Mouse (Mus musculus) urinary bladder, postnatal 4 days (tissue): ENCODE results near the gene Slc11a1.
"Not testable (repeated sequence)": the region's sequence is repeated elsewhere in the genome, so short reads cannot be mapped to it uniquely, and the experiment has no call there.

Source experiments
- DNase-seq, 2 experiments: peaks; one replicate each; pipeline ENCODE4 v3.0.0; 2021 to 2022; ENCODE audit warnings: low spot score in 2 of 2

Slc11a1 gene

DNA sequence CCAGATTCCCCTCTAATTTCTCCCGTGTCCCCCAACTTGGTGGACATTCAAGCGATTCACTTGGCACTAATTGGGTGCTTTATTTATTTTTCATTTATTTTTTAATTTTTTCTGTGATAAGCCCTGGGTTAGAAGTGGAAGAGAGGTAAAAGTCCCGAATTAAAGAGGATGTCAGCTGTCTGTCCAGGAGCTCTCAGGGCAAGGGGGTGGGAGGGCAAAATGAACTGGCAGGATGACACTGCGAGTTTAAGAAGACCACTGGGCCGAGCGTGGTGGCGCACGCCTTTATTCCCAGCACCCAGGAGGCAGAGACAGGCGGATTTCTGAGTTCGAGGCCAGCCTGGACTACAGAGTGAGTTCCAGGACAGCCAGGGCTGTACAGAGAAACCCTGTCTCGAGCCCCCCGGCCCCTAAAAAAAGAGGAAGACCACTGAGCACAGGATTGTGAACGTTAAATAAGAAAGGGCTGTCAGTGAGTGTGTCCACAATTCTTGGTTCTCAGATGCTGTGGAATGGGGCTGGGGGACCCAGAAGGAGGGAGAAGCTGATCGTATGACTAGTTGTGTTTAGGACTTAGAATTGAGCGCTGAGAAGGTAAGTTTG is 12.5 kb downstream of the Slc11a1 start:
- DNase-seq: no peak

DNA sequence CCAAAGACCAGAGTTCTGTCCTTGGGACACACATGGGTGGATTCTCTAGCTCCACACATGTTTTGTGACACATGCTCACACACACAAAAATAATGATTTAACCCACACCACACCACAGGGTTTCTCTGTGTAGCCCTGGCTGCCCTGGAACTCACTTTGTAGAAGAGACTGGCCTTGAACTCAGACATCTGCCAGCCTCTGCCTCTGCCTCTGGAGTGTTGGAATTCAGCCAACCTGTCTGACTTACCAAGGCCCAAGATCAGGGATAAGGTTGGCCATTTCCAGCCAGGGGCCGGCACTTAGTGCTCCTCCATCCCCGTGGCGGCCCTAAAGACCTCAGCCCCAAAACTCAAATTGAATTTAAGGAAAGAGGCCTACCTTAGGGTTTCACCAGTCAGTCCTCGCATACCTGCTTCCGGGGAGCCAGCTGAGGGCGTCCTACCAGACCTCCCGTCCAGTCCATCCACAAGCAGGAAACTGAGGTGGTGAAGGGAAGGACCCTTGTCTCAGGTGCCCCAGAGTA is 13.5 kb downstream of the Slc11a1 start:
- DNase-seq: no peak

DNA sequence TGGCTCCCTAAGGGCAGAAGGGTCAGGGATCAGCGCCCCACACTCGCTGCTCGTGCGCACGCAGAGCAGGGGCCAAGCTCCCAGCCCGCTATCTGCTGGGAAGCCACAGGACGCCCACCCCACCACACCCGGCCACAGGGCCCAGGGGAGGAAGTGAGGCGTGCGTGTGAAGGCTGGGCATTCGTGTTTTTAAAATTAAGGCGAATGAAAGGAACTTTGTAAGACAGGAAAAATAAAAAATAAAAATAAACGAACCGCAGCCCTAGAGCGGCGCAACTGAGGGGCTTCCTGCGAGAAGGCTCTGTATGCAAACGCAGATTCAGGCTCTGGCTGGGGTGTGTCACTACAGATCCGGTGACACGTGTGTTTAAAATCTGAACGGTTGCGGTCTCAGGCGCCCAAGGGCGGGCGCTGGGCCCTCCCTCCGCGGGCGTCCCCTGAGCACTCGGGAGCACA is 14.9 kb downstream of the Slc11a1 start:
- no peak for DNase-seq

DNA sequence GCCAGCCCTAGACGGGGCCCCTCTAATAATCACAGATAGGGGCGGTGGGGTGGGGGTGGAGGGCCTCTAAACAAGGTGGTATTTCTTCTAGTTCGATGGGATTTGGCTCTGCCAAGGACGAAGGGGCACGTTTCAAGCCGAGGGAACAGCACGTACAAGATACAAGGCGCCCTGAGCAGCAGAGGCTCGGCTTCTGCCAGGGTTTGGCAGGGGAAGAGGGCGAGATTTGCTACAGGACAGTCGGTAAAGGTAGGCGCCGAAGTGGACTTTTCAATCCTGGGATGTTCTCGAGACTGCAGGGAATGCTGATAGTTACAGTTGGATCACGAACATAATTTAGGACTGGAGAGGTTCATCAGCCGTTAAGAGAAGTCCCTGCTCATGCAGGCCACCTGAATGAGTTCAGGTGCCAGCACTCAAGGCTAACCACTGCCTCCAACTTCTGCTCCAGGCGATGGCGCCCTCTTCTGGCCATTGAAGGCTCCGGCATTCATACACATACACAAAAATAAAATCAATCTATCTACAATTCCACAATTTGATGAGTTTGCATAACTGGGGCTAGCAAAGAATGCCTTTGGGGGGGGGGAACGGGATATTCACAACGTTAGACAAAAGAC is 15.4 kb downstream of the Slc11a1 start:
- peak in 1 of 2 experiments; percentile 56 for DNase-seq

DNA sequence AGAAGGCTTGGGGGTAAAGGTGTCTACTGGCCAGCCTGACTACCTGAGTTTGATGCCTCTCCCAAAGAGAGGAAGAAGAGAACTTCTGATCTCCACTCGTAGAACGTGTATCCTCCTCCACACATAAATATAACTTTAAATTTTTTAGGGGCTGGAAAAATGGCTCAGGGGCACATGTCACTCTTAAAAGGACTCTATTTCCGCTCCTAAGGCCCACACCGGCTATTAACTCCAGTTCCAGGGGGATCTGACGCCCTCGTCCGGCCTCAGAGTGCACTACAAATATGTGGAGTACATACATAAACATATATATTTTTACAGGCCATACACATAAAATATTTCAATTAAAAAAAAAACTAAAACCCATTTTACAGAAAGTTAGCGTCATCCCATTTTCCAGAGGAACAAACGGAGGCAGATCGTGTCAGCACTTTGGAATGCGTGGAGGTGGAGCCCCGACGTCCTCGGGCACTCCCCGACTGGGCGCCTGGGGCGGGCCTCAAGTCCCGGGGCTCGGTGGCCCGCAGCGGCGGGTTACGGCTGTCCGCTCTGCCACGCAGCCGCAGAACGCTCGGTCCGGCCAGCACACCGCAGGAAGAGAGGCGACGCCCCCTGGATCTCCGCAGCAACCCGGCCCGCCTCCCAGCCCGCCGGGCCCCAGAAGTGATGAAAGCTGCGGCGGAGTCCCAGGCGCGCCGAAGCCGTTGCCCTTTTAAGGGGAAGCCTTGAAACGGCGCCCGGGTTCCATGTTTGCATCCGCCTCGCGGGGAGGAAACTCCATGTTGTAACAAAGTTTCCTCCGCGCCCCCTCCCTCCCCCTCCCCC is 16.1 kb downstream of the Slc11a1 start, which contains the start of gene Ctdsp1:
TSS of gene Ctdsp1 (plus strand) at position 586 of the 825 bp plus-strand sequence.
- DNase-seq: peak; percentile 98

DNA sequence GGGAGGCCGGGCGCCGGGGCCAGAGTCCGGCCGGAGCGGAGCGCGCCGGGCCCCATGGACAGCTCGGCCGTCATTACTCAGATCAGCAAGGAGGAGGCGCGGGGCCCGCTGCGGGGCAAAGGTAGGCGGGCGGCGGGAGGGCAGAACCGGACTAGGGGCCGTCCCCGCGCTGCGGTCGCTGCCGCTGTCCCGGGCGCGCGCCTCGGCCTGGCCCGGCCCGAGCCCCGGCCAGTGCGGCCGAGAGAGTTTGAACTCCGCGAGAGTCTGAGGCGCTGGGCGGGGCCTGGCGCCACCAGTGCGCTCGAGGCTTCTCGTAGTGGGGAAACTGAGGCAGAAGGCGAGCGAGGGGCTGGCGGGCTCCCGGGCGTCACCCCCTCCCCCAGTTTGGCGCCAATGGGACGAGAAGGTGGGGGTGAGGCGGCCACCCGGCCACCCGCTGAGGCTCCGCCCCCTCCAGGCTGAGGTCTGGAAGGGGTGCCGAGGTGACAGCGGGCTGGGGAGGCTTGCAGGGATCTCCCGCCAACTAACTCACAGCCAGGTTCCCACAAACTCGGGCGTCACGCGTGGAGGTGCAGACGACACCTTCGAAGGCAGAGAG is 16.9 kb downstream of the Slc11a1 start:
- peak; percentile 75 to 77 for DNase-seq

DNA sequence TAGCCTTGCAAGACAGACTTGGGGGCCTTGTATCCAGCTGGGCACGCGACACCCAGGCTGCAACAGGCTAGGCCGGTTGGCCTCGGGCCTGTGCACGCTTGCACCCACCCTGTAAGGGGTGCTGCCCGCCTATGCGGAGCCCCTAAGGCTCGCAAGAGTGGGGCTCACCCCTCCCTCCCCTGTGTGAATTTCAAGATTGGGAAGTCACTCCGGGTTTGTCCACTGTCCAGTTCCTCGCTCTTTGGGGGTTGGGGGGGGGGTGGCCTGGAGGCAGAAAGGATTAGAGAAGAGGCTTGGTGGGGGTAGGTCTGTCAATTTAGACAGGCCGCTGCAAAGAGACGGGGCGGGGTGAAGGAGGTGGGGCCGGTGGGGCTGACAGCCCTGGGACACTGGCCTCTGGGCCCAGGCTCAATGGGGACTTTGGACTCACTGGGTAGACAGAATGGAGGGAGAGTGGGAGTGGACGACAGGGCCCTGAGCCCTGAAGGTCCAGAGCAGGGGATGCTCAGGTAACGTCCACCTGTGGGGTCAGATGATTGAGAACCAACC is 17.5 kb downstream of the Slc11a1 start:
- no peak for DNase-seq

DNA sequence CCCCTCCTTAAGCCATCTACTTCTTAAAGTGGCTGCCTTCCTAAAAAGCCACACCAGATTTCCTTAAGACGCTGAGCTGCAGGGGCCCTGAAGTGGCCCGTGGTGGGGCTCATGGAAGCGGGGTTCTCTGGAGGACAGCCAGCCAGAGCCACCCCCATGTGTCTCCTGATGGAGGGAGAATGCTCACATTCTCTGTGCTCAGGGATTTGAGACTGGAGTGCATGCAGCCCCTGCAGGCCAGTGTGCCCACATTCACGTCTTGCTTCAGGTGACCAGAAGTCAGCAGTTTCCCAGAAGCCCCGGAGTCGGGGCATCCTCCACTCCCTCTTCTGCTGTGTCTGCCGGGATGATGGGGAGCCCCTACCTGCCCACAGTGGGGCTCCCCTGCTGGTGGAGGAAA is 18.0 kb downstream of the Slc11a1 start:
- DNase-seq: no peak

DNA sequence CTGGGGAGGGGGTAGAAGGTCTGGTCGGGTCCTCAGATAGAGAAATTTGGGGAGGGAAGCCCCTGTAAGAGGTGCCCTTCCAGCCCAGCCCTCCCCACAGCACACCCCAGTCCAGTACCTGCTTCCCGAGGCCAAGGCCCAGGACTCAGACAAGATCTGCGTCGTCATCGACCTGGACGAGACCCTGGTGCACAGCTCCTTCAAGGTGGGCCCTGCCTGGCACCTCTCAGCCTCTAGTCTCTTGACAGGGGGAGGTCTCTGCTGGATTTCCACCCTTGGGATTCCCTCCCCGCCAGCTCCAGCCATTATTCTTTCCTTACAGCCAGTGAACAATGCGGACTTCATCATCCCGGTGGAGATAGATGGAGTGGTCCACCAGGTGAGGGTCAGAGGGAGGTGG is 18.7 kb downstream of the Slc11a1 start:
- DNase-seq: no peak

DNA sequence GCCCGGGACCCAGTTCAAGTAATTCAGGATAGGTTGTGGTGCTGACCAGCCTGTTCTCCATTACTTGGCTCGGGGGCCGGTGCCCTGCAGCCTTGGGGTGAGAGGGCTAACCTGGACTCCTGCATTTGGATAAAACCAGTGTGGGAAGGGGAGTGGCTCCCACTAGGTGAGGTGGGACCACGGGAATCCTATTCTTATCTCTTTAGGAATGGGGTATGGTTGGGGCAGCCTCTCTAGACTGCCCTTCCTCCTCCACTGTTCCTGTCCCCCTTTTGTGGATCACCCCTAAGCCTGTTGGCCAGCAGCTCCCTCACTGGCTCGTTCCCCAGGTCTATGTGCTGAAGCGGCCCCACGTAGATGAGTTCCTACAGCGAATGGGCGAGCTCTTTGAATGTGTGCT is 19.3 kb downstream of the Slc11a1 start:
- no peak for DNase-seq

DNA sequence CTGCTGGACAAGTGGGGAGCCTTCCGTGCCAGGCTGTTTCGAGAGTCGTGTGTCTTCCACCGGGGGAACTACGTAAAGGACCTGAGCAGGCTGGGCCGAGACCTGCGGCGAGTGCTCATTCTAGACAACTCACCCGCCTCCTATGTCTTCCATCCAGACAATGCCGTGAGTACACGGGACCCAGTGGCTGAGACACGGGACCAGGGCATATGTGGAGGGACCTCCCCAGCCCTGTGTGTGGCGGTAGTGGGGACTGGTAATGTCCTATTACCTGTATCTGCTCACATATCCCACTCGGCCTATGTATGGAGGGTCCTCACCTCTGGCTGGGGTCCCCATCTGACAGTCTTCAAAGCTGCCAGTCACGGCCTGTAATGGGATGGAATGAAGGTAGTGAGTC is 19.9 kb downstream of the Slc11a1 start:
- no peak for DNase-seq

DNA sequence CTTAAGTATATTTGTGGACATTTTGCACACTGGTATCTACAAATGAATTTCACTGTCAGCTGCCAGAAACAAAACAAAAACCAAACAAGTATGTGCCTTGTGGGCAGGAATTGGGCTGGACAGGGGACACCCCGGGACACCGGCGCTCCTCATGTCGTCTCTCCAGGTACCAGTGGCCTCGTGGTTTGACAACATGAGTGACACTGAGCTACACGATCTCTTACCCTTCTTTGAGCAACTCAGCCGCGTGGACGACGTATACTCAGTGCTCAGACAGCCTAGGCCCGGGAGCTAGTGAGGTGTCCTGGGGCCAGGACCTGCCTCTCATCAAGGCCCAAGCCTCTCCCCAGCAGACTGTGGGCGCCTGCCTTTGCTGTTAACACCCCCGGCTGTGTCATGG is 20.3 kb downstream of the Slc11a1 start:
- no peak for DNase-seq

DNA sequence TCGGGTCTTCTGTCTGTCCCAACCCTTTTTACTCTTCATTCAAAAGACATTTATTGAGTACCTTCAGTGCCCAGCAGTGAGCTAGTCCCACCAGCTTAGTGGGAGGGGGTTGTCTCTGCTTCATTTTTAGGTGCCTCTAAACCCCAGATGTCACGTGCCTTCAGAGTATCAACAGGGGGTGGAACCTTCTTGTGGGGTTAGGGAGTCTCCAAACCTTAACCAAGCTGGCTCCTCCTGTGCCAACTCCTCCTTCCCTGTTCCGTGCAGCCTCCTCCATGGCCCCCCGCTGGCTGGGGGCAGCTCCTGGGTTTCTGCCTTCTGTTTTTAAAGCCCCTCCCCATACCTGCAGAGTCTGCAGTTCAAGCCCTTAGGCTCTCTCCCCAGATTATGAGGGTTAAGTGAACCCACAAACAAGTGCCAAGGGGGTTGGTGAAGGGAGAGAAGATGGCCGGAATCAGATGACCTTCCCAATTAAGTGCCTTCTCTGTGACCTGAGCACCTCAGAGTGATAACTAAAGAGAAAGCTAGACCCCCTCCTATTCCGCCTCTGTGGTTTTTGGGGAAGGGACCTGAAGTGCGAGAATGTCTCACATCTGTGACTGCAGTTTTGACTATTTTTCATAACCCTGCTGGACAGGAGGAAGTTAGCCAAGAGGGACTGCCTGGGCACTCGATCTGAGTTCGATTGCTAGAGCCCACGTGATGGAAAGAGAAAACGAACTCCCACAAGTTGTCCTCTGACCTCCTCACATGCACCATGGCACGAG is 21.6 kb downstream of the Slc11a1 start:
- not testable (repeated sequence) for DNase-seq

DNA sequence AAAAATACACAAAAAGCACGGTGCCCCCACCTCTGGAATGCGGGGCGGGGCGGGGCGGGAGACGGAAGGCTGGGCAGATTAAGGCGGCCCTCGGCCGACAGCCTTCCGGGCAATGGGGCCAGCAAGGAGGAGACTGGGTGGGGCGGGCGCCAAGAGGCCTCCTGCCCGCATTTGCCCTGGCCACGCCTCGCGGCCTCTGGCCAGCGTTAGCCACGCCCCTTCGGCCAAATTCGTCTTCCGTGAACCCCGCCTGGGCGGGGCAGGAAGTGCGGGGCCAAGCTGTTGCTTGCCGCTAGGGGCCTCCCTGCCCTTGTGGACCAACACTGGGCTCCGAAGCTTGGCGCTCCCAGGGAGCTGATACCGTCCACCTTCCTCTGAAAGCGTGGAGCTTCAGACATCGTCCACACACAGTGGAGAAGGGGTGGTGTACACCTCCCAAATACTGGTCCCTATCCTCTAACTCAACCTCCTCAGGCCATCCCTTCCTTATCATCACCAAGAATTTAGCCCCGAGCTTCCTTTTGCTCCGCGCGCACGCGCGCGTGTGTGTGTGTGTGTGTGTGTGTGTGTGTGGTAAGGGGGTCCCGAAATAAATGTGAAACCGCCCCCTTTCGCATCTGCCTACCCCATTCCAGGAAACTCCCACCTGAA is 22.4 kb downstream of the Slc11a1 start:
- DNase-seq: peak; percentile 99 to 100

DNA sequence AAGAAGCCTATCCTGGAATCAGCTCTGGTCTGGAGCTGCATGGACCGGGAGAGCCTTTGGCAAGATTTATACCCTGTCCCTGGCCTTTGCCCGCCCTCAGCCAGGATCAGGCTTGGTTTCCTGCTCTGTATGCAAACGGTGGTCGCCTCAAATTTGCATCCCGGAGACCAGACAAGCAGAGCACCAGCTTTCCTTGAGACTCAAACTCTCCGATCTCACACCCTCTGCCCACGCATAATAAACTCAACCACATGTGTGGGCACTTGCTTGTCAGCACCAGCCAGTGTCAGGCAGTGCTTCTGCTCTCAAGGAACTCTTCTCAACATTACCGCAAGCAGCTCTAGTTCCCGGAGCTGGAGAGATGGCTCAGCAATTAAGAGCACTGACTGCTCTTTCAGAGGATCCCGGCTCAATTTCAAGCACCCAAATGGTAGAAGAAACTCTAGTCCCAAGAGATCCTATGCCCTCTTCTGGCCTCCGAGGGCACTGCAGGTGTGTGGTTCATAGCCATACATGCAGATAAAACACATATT is 23.0 kb downstream of the Slc11a1 start:
- DNase-seq: peak in 1 of 2 experiments; percentile 64

DNA sequence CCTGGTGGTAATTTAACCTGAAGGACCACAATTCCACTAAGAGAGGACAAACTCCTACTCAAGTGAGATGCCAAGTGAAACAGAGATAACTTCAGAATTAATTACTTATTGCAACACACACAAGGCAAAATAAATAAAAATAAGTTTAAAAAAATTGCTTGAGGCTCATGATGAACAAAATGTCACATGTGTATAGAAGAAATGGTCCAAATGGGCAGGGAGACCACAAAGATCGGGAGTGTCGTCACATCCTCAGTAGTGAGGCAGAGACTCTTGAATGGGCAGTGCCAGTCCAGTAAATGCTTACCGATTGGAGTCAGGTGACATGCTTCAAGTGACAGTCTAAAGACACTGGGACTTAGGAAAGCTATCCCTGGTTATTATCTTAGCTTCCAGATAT is 25.5 kb downstream of the Slc11a1 start:
- DNase-seq: no peak

DNA sequence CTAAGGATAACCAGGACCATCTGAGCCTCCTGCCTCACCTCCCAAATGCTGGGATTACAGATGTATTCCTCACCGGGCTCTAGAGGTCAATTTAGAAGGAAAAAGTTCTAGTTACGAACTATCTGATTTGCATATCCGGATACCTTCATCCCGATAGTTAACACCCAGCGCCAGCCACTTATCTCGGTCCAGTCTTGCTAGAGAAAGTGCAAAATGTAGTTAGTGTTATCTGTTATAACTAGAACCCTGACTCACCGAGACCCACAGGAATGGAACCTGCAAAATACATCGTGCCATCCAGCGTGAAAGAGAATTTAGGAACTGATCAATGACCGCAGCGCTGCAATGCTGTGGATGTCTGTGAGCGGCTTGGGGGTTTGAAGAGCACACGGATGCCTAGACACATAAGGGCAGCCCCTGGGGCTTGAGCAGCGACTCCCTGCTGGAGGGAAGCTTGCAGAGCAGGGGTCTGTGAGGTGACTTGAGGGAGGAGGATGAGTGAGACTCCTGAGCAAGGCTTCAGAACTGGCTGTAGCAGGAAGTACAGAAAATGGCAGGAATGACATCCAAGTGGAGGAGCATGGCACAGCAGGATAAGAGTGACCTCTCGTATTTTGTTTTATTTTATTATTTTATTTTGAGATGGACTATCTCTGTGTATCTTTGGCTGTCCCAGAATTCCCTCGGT is 26.2 kb downstream of the Slc11a1 start:
- DNase-seq: no peak

DNA sequence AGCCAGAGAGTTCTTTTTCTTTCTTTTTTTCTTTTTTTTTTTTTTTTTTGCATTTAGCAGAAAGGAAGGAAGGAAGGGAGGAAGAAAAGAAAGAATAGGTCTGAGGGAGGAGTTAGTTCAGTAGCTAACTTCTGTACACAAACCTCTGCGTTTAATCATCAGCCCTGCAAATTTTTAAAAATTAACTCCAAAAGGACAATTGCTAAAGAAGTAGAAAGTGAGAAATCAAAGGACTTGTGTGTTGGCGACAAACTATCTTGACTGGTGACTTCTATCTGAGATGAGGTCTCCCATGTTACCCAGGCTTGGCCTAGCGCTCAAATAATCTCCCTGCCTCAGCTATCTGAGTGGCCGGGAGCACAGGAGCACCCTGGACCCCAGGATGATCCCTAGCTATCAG is 29.2 kb downstream of the Slc11a1 start:
- DNase-seq: no peak

DNA sequence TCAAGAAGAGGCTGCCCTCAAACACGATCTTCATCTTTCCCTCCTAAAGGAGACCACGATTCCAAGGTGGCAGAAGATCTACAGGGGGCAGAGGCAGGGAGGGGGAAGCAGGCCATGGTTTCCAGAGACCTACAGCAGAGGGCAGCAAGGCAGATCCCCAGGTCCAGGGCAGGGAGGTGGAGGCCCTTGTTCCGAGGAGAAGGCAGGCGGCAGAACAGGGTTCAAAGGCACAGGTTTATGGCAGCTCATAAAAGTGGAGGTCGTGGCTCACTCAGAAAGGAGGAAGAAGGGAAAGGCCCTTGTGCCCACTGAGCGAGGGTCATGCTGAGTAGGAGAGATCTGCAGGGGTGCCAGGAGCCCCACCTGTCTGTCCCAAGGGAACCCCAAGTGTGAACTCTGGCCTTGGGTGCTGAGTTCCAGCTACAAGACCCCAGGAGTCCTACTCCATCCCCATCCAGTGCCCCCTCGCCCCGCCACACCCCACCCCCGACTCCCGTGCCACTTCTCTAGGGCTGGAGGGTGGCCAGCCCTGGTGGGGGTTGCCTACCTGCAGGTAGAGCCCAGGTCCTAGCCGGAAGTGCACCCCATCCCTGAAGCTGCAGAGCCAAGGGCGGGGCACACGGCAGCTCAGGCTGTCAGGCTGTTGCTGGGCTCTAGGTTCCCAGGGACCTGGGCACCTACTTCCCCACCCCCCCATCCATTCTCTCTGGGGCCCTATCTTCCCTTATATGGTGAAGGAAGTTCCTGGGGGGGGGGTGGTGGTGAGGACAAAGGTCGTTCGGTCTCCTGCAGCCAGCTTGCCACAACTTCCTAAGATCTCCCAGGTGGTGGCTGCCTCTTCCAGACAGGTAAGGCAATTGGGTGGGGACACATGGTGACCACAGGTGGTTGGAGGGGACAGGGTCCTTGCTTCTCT is 33.9 kb downstream of the Slc11a1 start, which contains the start of gene Vil1:
TSS of gene Vil1 (plus strand) at position 788 of the 916 bp plus-strand sequence.
- no peak for DNase-seq
